Mouse (Mus musculus): Measurements from ENCODE around the gene Sapcd1.

Sapcd1 gene

DNA sequence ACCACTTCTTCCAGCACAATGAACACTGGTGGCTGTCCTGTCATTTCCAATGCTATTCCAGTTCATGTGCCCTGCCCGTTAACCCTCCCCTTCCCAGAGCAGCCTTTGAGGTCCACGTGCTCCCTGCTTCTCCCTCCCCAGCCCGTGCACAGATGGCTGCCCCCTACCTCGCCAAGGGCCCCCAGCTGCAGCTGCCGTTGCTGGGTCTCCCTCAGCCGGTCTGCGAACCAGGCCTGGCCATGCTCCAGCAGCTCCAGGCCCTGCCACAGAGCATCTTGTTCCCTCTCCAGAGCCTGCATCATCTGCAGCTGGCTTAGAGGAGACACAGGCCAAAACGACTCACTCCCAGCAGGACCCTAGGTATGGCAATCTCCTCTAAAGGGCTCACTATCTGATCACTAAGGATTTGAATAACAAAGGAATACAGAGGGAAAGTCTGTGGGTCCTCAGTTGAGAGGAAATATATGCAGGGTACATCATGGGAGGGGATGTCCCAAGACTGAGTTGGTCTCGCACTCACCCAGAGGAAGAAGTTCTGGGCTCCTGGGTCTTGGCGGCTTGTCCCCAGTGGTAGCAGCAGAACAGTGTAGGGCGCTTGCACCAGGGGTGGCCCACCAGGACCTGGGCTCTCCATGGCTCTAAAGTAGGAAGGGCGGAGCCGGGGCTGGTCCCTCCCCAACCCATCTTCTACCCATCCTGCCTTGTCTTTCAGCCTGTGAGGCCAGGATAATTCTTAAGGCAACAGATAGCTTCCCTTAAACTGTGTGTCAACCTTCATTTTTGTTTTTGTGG is at the start of gene Sapcd1:
TSS of gene Sapcd1 (minus strand) at position 740 of the 792 bp plus-strand sequence.
- no peak for DNase-seq (ENCODE audit: low read depth)

DNA sequence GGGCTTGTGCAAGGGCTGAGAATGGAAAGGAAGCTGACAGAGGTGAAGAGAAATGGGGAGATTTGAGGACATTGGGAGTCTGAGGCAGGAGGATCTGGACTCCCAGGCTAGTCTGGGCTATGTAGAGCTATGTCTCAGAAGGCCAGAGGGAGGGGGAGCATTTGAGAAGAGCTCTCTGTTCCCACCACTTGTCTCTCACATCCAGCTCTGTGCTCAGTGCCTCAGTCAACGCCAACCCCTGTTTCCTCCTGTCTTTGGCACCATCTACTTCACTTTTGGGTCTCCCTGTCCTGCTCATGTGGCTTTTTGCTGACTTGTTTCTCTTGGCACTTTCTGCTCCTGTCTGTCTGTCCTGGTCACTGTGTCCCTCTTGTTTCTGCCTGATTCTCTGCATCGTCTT is 49.5 kb upstream of the Sapcd1 start:
- DNase-seq (ENCODE audit: low read depth) = no peak

DNA sequence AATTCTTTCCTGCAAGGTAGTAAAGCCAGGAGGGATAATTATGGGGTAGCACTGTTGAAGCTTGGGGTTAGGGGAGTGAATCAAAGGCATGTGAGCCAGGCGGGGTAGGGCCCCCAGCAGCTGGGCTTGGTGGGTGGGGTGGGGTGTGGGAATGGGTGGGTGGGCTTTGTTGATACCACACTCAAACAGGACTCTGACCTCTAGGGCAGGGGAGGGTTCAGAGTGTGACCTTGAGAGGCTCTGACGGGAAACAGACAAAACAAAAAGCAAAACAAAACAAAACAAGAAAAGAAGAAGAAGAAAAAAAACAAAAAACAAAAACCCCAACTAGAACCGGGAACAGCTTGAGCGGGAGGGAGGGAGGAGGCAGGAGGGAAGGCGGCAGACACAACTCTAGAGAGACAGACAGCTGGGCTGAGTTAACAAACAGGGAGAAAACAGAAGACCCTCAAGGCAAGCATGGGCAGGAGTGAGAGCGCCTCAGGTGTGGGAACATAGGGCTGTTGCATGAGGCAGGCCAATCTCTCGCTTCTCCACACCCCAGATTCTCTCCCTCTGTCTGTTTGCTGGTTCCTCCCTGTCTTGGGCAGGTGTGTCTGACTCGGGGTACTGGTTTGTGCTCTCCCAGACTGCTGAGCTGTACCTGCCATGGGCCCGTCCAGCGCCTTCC is 48.8 kb upstream of the Sapcd1 start, which contains the start of gene Ly6g6e:
TSS of gene Ly6g6e (plus strand) at position 396 of the 670 bp plus-strand sequence.
- DNase-seq (ENCODE audit: low read depth) = no peak

DNA sequence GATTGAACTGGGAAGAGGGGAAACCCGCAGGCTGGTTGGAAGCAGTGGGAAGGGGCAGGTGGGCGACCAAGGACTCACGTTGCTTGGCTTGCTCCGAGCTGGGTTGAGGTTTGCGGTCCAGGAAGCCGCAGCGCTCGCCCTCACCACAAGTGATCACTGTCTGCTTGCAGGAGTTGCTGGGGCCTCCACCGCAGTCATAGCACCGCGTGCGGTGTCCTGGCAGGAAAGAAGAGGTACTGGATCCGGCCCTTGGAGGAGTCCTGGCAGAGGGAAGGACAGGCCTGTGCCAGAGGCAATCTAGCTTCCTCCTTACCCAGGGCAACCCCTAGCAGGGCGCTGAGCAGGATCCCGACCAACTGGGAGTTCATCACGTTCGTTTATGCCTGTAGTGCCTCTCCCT is 46.3 kb upstream of the Sapcd1 start:
- no peak for DNase-seq (ENCODE audit: low read depth)

DNA sequence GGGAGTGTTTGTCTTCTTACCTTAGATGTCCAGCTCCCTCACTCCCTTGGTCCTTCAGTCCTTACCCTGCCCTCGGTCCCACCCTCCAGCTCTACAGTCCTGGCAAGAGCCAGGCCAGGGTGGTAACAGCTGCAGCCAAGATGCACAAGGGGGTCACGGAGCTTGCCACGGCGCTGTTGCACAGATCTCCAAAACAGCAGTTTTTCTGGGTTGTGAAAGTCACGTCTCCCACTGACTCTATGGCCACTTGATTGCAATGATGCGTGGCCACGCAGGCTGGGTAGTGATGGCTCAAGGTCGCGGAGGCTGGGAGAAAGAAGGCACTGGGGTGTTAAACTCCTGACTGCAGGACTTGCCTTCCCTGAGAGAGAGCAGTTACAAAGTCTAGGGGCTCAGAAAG is 43.6 kb upstream of the Sapcd1 start:
- DNase-seq (ENCODE audit: low read depth) = no peak

DNA sequence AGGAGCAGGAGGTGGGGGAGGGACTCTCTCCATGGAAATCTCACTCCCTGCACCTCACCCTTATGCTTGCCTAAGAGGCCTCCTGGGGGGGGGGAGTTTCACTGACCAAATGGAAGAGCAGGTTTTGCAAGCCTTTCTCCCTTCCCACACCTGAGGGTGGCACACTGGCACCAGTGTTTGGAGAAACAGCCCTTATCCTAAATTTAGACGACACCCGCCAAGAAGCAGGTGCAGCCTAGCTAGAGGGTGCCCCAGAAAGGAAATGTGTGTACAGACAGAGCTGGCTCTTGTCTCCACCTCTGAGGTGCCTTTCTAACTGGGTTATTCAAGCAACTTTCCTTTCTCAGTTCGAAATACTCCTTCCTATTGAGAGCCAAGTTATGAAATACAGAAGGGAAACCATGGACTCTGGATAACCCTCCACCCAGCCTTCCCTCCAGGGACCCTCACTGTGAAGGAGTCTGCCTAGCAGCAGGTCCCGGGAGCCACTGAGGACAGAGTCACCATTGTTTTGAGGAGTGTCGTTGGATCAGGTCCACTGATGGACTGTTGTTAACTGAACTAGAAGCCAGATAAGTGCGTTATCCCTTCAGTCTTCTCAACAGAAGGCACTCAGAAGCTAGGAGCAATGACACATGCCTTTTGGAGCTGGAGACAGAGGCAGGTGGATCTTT is 42.9 kb upstream of the Sapcd1 start:
- DNase-seq (ENCODE audit: low read depth) = no peak

DNA sequence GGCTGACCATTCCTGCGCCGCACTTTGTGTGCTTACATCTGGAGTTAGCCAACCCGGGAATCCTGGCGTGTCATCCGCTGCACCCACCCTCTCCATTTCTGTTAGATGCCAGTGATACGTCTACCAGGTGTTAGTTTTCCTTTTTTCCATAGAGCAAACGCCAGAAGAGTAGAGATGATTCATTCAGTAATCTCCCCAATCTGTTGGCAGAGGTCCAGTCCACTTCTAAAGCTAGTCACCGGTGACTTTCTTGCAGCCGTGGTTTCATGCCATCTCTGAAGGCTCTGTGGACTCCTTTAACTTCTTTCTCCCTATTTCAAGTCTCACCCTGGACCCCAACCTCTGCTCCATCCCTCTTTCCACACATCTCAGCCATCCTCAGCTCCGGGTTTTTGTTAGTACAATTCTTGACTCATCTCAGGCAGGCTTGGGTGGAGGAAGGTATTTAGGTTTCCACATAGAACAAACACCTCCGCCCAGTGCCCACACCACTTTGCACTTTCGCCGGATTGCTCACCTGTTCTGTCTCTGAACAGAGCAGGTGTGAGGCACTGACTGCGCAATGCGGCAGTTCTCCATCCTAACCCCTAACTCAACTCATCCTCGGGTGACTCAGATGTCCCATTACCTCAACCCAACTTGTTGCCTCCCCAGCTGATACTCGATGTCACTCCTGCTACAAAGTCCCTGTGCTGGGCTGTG is 40.5 kb upstream of the Sapcd1 start:
- no peak for DNase-seq (ENCODE audit: low read depth)

DNA sequence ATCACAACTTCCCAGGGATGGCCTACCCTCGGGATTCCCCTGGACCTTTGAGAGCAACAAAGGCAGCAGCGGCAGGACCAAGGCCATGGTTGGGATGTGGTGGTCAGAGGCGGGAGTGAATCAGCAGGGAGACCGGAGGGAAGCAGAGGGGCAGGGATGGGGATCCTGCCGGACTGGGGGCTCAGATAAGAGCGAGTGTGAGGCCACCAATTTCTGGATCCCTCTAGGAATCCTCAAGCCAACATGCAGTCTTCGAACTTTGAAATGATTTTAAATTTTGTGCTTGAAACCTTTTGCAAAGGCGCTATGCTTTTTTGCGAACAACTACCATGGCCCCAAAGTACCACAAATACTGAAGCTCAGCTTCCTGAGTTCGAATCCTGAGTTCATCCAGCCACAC is 38.3 kb upstream of the Sapcd1 start, which contains the start of gene Mpig6b:
TSS of gene Mpig6b (minus strand) at position 101 of the 400 bp plus-strand sequence.
- no peak for DNase-seq (ENCODE audit: low read depth)

DNA sequence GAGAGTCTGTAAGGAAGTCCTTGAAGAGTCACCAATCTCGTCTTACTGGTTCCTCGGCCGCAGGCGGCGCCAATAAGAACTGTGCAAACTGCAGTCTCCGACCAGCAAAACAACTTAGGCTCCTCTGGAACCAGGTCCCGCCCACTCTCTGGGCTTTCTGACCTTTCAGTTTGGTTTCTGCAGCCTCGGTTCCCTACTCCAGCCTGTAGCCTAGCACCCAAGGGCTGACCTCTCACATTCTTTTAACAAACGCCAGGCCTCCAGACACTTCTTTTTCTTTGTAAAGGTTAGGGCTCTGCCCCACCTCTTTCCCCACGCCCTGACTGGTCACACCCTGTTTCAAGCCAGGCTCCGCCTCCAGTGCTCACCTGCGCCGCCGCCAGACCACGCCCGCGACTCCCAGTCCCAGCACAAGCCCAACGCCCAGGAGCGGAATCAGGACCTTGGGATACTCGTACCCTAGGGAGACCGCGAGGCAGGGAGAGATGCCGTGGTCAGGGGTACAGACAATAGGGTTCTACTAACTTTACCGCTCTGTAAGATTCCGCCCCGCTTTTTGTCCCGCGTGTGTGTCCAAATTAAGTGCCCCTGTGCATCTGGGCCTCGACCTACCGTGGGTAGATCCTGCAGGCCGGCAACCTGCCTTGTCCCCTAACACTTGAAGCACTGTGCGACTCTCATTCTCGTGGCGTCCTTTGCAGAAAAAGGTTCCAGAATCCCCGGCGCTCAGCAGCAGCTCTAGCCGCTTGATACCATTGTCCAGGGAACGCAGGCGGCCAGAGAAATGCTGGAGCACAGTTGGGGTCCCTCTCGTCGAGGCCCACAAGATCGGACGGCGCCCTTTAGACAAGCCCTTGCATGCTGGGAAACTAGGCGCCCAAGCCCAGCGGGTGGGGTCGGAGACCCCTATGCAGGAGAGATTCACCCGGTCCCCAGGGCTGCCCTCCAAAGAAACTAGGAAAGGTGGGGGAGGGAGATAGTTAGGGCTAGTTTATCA is 37.4 kb upstream of the Sapcd1 start, which contains the start of gene Ly6g6c:
TSS of gene Ly6g6c (plus strand) at position 438 of the 997 bp plus-strand sequence.
- DNase-seq (ENCODE audit: low read depth) = no peak

DNA sequence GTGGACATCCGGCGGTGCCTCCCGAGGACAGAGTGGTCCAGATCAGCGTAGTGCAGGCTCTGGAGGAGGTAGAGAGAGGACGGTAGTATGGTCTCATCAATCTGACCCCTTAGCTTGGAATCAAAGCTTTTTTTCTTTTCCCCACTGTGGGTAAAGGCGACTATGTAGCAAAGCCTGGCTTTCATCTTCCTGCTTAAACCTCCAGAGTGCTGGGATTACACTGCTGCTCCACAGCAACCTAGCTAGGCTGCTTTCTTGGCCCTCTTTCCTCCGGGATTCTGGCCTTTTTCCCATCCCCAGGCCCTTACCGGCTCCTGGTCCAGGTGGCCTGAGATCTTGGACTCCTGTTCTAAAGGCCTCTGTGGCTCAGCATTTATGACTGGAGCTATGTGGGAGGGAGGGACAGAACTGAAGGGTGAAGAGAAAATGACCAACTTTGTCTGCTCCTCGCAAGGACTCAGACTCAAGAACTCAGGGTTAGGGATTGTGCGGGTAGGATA is 36.6 kb upstream of the Sapcd1 start:
- no peak for DNase-seq (ENCODE audit: low read depth)

DNA sequence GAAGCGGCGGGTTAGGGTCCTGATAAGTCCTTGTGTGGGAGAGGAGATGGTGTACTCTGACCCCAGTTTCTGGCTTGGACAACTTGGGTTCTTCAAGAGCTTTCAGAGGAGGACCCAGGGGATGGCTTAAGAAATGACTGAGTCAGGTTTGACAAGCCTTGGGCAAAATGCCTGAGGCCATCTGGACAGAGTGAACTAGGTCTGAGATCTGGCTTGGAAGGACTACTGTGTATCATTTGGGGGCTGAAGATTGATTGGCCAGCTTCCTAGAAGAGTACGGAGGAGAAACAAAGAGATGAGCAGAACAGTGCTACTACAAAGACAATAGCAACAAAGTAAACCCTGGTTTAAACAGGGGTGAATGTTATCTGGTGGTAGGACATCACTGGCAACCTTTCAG is 35.6 kb upstream of the Sapcd1 start:
- no peak for DNase-seq (ENCODE audit: low read depth)

DNA sequence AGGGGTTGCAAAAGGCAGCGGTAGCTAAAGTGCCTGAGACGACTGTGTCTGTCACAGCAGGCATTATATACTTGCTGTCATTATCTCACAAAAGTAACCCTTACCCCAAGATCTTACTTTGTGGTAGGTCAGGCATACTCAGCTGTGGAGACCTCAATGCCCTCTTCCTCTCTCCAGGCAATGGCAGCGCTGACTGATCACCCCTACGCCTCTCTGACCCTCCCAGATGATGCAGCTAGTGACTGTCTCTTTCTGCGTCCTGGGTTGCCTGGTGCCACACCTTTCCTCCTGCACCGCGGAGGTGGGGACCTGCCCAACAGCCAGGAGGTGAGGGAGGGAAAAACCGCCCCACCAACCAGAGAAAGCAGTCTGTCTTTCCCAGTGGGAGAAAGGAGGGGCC is 33.5 kb upstream of the Sapcd1 start:
- DNase-seq (ENCODE audit: low read depth) = no peak

DNA sequence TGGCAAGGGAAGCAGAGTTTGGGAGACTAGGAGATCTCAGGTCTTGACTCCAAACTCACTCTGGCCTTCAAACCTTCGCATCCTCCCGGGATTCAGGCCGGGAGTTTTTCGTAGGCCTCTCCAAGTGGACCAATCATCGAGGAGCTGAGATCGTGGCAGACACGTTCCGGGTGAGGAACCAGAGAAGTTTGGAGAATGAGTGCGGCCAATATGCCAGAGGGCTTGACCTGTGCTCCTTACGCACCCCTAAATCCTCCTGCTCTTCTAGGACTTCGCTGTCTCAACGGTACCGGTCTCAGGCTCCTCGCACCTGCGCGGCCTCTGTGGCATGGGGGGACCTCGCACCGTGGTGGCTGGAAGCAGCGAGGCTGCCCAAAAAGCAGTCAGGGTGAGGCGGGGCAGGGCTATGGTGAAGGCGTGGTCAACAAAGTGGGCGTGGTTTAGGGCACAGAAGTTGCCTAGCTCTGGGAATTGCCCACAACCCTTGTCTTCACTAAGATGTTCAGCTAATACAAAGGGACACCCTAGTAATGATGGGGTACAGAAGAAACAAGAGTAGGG is 33.0 kb upstream of the Sapcd1 start:
- DNase-seq (ENCODE audit: low read depth) = no peak

DNA sequence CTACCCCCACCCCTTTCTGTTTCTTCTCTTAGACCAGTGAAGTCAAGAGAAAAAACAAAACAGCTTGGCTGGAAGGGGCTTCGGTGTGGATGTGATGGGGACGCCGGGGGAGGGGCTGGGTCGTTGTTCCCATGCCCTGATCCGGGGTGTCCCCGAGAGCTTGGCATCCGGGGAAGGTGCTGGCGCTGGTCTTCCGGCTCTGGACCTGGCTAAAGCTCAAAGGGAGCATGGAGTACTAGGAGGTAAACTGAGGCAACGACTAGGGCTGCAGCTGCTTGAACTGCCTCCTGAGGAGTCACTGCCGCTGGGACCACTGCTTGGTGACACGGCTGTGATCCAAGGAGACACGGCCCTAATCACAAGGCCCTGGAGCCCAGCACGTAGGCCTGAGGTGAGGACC is 32.3 kb upstream of the Sapcd1 start:
- no peak for DNase-seq (ENCODE audit: low read depth)

DNA sequence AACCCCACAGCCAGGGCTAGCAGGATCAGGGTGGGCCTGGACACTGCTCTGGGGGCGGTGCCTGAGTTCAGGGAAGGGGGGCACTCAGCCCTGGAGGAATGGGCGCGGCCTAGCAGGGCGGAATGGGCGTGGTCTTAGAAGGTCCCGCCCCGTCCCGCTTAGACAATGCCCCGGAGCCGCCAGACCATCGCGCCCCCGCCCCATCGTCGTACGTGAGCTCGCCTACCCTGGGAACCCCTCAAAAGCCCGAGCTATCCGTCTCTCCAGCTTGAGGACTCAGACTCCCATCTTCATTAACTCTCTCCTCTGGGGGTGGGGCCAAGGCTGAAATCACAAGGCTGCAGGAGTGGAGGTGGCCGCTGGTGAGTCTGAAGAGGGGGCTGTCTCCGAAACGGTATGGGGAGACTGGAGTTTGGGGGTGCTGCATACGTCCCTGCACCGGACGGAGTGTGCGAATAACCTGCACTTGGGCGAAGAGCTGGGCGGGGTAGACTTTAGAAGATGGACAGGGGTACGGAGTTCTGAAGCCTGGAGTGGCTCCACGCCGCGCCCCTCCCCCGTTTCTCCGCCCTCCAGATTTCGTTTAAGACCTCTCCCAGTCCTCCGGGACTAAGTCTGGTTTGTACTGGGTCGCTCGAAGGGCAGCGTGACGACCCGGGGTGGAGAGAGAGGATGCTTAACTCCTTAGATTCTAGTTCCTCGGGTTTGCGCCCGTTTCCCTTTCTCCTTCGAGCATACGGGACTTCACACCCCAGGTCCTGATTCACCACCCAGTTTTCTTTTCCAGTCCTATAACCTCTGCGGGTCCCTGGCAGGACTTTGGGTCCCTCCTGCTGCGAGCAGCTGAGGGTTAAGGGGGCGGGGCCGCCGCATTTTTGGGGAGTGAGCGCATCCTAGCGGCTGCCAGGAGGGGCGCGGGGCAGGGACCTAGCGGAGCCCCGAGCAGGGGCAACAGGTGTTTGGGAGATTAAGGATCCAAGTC is 31.4 kb upstream of the Sapcd1 start, which contains the start of gene Ddah2:
TSS of gene Ddah2 (plus strand) at position 125 of the 982 bp plus-strand sequence.
- no peak for DNase-seq (ENCODE audit: low read depth)

DNA sequence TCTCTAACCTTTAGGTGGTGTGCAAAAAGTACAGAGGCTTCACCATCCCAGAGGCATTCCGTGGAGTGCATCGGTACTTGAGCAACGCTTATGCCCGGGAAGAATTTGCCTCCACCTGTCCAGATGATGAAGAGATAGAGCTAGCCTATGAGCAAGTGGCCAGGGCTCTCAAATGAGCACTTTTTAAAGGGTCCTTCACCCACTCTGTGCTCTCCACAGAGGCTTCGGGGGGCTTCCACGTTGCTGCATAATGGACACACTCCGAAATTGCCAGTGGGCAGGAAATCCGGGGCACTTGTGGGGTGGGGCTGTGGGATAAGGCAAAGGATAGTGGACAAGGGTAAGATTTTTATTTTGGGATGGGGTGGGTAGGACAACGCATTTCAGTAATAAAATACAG is 30.5 kb upstream of the Sapcd1 start:
- no peak for DNase-seq (ENCODE audit: low read depth)

DNA sequence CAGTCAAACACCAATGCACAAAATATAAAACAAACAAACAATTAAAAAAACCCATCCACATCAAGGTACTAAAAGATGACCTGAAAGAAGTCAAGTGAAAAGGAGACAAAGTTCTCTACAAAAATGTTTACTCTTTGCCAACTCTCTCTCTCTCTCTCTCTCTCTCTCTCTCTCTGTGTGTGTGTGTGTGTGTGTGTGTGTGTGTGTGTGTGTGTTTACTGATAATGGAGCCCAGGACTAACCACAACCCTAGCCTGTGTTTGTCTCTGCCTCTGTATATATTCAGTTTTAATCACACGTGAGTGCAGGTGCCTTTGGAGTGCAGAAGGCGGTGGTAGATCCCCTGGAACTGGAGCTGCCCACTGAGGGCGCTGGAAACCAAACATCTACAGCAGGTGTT is 29.3 kb upstream of the Sapcd1 start:
- DNase-seq (ENCODE audit: low read depth) = no peak

DNA sequence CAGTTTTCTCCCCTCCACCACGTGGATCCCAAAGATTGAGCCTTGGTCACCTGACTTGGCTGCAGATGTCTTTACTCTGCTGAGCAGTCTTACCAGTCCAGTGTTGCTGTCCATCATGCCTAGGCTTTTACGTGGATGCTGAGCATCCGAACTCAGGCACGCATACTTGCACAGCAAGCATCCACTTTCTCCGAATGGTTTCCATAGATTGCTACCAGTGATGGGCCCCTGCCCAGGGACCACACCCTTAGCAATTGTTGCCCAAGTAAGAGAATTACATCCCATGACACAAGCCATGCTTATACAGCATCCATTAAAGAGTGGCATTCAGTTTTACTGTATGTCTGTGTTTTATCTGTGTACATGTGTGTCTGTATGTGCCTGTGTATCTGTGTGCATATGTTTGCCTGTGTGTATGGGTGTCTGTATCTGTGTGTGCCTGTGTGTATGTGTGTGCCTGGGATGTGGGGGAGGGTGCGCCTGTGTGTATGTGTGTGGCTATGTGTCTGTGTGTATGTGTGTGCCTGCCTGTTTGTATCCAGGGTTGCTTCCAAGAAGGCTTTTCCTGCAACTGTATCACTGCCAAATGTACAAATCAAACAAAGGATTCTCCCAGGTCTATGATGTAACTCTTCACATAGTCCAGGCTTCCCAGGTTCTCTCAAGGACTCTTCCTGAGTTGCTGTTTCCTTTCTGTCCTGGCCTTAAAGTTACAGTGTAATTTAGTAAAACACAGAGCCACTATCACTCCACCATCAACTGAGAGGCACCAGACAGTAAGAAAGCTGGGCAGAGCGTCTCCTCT is 28.1 kb upstream of the Sapcd1 start:
- DNase-seq (ENCODE audit: low read depth) = no peak
